Mouse (Mus musculus) limb, embryonic 14.5 days (tissue): ENCODE measurements around the gene Adcy2. TPM values are rescaled to one million over a fixed set of nuclear protein-coding genes. Genes with fewer than 3 reads are reported as not detected.

Source experiments
- ATAC-seq: fragments of 200-750 bp; cut with Nextera tagmentation; 2 replicates; pipeline ENCODE4 v1.8.0; 2017; ENCODE audit warnings: low read depth, moderate number of reproducible peaks, moderate TSS enrichment; ENCODE audit not compliant: low FRiP score
- DNase-seq: peaks from one replicate; pipeline ENCODE4 v3.0.0-alpha.2; 2015; ENCODE audit warnings: low spot score
- H3K27ac ChIP-seq: fragments of 300-500 bp; sonication (generic); replicated peaks from 2 replicates; pipeline ENCODE4 v1.5.1; 2014; ENCODE audit warnings: low read depth, mild to moderate bottlenecking, low read length, moderate library complexity, mixed read lengths
- H3K27me3 ChIP-seq: fragments of 300-500 bp; sonication (generic); 2 replicates; pipeline ENCODE4 v1.6.1; 2014; ENCODE audit warnings: low read length, mixed read lengths; ENCODE audit not compliant: control insufficient read depth, insufficient read depth
- H3K36me3 ChIP-seq: fragments of 300-500 bp; sonication (generic); 2 replicates; pipeline ENCODE4 v1.6.1; 2014; ENCODE audit warnings: mild to moderate bottlenecking, low read length, moderate library complexity, mixed read lengths; ENCODE audit not compliant: control insufficient read depth, insufficient read depth
- H3K4me1 ChIP-seq: fragments of 300-500 bp; sonication (generic); 2 replicates; pipeline ENCODE4 v1.6.1; 2014; ENCODE audit warnings: antibody characterized with exemption, low read length, mixed read lengths; ENCODE audit not compliant: control insufficient read depth, insufficient read depth
- H3K4me2 ChIP-seq: fragments of 300-500 bp; sonication (generic); replicated peaks from 2 replicates; pipeline ENCODE4 v1.6.1; 2014; ENCODE audit warnings: low read depth, mild to moderate bottlenecking, low read length, moderate library complexity; ENCODE audit not compliant: severe bottlenecking
- H3K4me3 ChIP-seq: fragments of 300-500 bp; sonication (generic); replicated peaks from 2 replicates; pipeline ENCODE4 v1.5.1; 2014; ENCODE audit warnings: low read length
- H3K9ac ChIP-seq: fragments of 300-500 bp; sonication (generic); 2 replicates; pipeline ENCODE4 v1.6.1; 2014; ENCODE audit warnings: mild to moderate bottlenecking, low read depth, low read length, moderate library complexity; ENCODE audit not compliant: severe bottlenecking
- H3K9me3 ChIP-seq: fragments of 300-500 bp; sonication (generic); 2 replicates; pipeline ENCODE4 v1.6.1; 2016; ENCODE audit warnings: low read length; ENCODE audit not compliant: control insufficient read depth
- POLR2A ChIP-seq: fragments of 200-500 bp; IDR thresholded peaks from 2 replicates; pipeline ENCODE4 v1.8.0; 2012; ENCODE audit warnings: inconsistent platforms, mild to moderate bottlenecking, moderate library complexity, borderline replicate concordance; ENCODE audit not compliant: insufficient read depth, insufficient read length; ENCODE audit errors: extremely low read depth
- WGBS: fragments of 180-500 bp; shearing (Covaris S2); extraction: QIAGEN DNeasy Blood & Tissue Kit; methylation state at CpG from one replicate; pipeline ENCODE4 v1.1.7; 2014; 5-methylcytosine and 5-hydroxymethylcytosine counted together
- polyA plus RNA-seq, 2 experiments: library from polyadenylated mRNA; depleted of rRNA in 1 of 2; stranded (reverse) in 1 of 2; unstranded in 1 of 2; fragments of >200 nt; fragmentation: Nextera tagmentation in 1 of 2; extraction: Ambion mirVana in 1 of 2; gene quantifications; 2 replicates each; pipeline versions ENCODE4 v1.2.1 to v1.2.3; 2012 to 2014

Adcy2 gene
- polyA plus RNA-seq, 2 experiments = 12.8 to 16.0 TPM

GRCm38 (mm10) chr13:68830030-68830759 lies 169.1 kb downstream of the Adcy2 start:
- Histone ChIP-seq H3K4me3 (no peak overlapping the region), H3K4me1 (no peaks in the 10 kb centered on the region), H3K9ac (no peak overlapping the region), H3K27ac (no peak overlapping the region), H3K27me3 (no peaks in the 10 kb centered on the region), H3K36me3 (no peaks in the 10 kb centered on the region), H3K9me3 (no peaks in the 10 kb centered on the region), H3K4me2 (no peak overlapping the region)
- whole genome bisulfite sequencing = 77% methylated on average over 6 of the region's 6 CpGs
- no peak for TF ChIP-seq POLR2A
- ATAC-seq (no peak), DNase-seq (no peak)

GRCm38 (mm10) chr13:68828441-68828840 lies 170.9 kb downstream of the Adcy2 start:
- Histone ChIP-seq H3K27me3 (no peaks in the 10 kb centered on the region), H3K36me3 (no peaks in the 10 kb centered on the region), H3K4me2 (no peak overlapping the region), H3K27ac (no peak overlapping the region), H3K9me3 (no peaks in the 10 kb centered on the region), H3K9ac (no peak overlapping the region), H3K4me1 (no peaks in the 10 kb centered on the region), H3K4me3 (no peak overlapping the region)
- no peak for TF ChIP-seq POLR2A
- ATAC-seq (no peak), DNase-seq (no peak)
- 73% methylated on average over 4 of the region's 4 CpGs for WGBS

GRCm38 (mm10) chr13:68826461-68826860 lies 172.9 kb downstream of the Adcy2 start:
- whole genome bisulfite sequencing = 100% methylated on average over 1 of the region's 1 CpGs
- no peaks in the 10 kb centered on the region for H3K27me3 ChIP-seq
- H3K9me3 ChIP-seq = no peaks in the 10 kb centered on the region
- no peaks in the 10 kb centered on the region for H3K36me3 ChIP-seq
- no peak overlapping the region for H3K4me2 ChIP-seq
- H3K4me1 ChIP-seq = no peaks in the 10 kb centered on the region
- no peak overlapping the region for H3K4me3 ChIP-seq
- no peak for TF ChIP-seq POLR2A
- no peak overlapping the region for H3K27ac ChIP-seq
- ATAC-seq (no peak), DNase-seq (no peak)
- no peak overlapping the region for H3K9ac ChIP-seq

GRCm38 (mm10) chr13:68820858-68821579 lies 178.3 kb downstream of the Adcy2 start:
- WGBS = 78% methylated on average over 13 of the region's 13 CpGs
- Histone ChIP-seq H3K36me3 (no peaks in the 10 kb centered on the region), H3K4me1 (no peaks in the 10 kb centered on the region), H3K9me3 (no peaks in the 10 kb centered on the region), H3K27ac (no peak overlapping the region), H3K27me3 (no peaks in the 10 kb centered on the region), H3K4me3 (no peak overlapping the region), H3K4me2 (no peak overlapping the region), H3K9ac (no peak overlapping the region)
- TF ChIP-seq POLR2A = no peak
- ATAC-seq (peak; percentile 44; the same call in 1 of the 2 replicates), DNase-seq (no peak)

GRCm38 (mm10) chr13:68815704-68816477 lies 183.4 kb downstream of the Adcy2 start:
- Histone ChIP-seq H3K27me3 (no peaks in the 10 kb centered on the region), H3K36me3 (no peaks in the 10 kb centered on the region), H3K9me3 (no peaks in the 10 kb centered on the region), H3K4me2 (no peak overlapping the region), H3K9ac (no peak overlapping the region), H3K4me1 (no peaks in the 10 kb centered on the region), H3K4me3 (no peak overlapping the region), H3K27ac (no peak overlapping the region)
- peak; percentile 67 for ATAC-seq
- 71% methylated on average over 4 of the region's 4 CpGs for WGBS
- no peak for TF ChIP-seq POLR2A
- peak; percentile 54 for DNase-seq
